Mouse (Mus musculus): ENCODE measurements around the gene Slc20a1.

DNA sequence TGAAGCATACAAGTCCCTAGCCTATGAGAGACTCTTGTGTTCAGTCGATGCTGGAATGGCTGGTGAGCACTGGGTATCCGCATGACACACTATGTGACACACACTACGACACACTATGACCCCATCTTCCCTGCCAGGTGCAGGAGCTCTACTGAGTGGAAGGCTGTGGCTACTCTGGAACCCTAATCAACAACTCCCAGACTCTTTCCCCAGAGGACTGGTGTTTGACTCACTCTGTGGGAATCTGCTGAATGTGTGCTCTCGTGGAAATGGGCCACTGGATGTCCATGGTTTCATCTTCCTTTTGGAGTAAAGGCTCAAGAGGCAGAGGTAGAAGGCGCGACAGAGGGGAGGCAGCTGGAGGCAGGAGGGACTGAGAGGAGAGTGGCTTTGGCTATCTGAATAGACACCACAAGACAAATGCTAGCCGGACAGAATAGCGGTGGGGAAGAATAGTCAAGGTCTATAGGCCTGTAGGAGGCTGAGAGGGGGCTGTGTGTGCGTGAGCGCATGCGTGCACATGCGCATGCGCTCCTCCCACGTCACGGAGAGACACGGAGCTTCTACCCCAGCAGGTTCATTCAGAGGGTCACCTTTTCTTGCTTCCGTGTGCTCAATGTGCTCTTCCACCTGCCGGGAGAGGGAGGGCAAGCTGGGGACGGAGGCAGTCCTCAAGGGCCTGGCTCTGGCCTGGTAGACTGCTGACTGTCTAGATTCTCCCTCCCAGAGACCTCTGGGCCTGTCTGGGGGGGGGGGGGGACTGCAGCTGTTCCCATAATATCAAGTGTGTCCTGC, 54.5 kb downstream of the Slc20a1 start:
- TF ChIP-seq CTCF (IDR thresholded peaks at IDR 0.05; ENCODE audit: control insufficient read depth, insufficient read depth, low read length) (no peak), POLR2A (IDR thresholded peaks at IDR 0.05; ENCODE audit: borderline replicate concordance, control insufficient read depth, low read depth, low read length) (no peak)
